Mouse (Mus musculus) stomach, postnatal 0 days (tissue): ENCODE data around the gene Ints7. TPM values are rescaled to one million over a fixed set of nuclear protein-coding genes. Genes with fewer than 3 reads are reported as not detected.

Experiments used
- ATAC-seq: fragments of 200-750 bp; cut with Nextera tagmentation; 2 replicates; pipeline ENCODE4 v1.8.0; 2017; ENCODE audit not compliant: low FRiP score, low TSS enrichment
- DNase-seq: peaks from one replicate; pipeline ENCODE4 v3.0.0-alpha.2; 2016; ENCODE audit warnings: low spot score
- H3K27ac ChIP-seq: fragments of 300-500 bp; sonication (generic); replicated peaks from 2 replicates; pipeline ENCODE4 v1.5.1; 2014; ENCODE audit warnings: mild to moderate bottlenecking, control low read depth
- H3K27me3 ChIP-seq: fragments of 300-500 bp; sonication (generic); 2 replicates; pipeline ENCODE4 v1.6.1; 2014; ENCODE audit warnings: low read length; ENCODE audit not compliant: control insufficient read depth, insufficient read depth
- H3K36me3 ChIP-seq: fragments of 300-500 bp; sonication (generic); 2 replicates; pipeline ENCODE4 v1.6.1; 2014; ENCODE audit warnings: low read length, mixed read lengths; ENCODE audit not compliant: control insufficient read depth, insufficient read depth
- H3K4me1 ChIP-seq: fragments of 300-500 bp; sonication (generic); replicated peaks from 2 replicates; pipeline ENCODE4 v1.6.1; 2014; ENCODE audit warnings: antibody characterized with exemption; ENCODE audit not compliant: control insufficient read depth, insufficient read depth
- H3K4me2 ChIP-seq: fragments of 300-500 bp; sonication (generic); replicated peaks from 2 replicates; pipeline ENCODE4 v1.6.1; 2014; ENCODE audit warnings: low read depth, mild to moderate bottlenecking, control low read depth, moderate library complexity
- H3K4me3 ChIP-seq: fragments of 300-500 bp; sonication (generic); 2 replicates; pipeline ENCODE4 v1.5.1; 2014; ENCODE audit warnings: low read depth, low read length, control low read depth
- H3K9ac ChIP-seq: fragments of 300-500 bp; sonication (generic); 2 replicates; pipeline ENCODE4 v1.6.1; 2014; ENCODE audit warnings: mild to moderate bottlenecking, low read length, control low read depth, mixed read lengths
- H3K9me3 ChIP-seq: fragments of 300-500 bp; sonication (generic); 2 replicates; pipeline ENCODE4 v1.6.1; 2016; ENCODE audit warnings: low read length; ENCODE audit not compliant: control insufficient read depth
- CTCF ChIP-seq: IDR thresholded peaks from 2 replicates; pipeline ENCODE4 v1.5.1; 2016; ENCODE audit warnings: antibody characterized with exemption, low read depth, mild to moderate bottlenecking, moderate library complexity
- EP300 ChIP-seq: optimal IDR thresholded peaks from 2 replicates; pipeline ENCODE3; 2016; ENCODE audit warnings: antibody characterized with exemption
- whole genome bisulfite sequencing: fragments of 180-500 bp; shearing (Covaris S2); extraction: QIAGEN DNeasy Blood & Tissue Kit; methylation state at CpG from one replicate; pipeline ENCODE4 v1.1.7; 2014; 5-methylcytosine and 5-hydroxymethylcytosine counted together
- polyA plus RNA-seq: library from polyadenylated mRNA; unstranded; fragments of >200 nt; fragmentation: Nextera tagmentation; extraction: Ambion mirVana; gene quantifications from 2 replicates; pipeline ENCODE4 v1.2.1, GENCODE M21; 2015

The Ints7 gene
- polyA plus RNA-seq, 1 experiment from 2014 or later = 15.1 TPM

DNA sequence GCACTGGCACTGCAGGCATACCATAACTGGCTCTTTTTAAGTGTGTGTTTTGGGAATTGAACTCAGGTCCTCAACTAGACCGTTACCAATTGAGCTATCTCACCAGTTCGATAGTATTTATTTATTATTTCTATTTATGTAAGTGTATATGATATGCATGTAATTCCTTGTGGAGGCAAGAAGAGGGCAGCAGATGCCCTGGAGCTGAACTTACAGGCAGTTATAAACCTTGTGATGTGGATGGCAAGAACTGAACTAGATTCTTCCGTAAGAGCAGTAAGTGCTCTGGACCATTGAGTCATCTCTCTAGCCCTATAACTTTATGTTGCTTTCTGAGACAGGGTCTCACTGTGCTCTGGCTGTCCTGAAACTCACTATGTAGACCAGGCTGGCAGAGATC, 11.6 kb downstream of the Ints7 start:
- WGBS = 91% methylated on average over 3 of the region's 3 CpGs
- Histone ChIP-seq H3K9me3 (no peaks in the 10 kb centered on the region), H3K36me3 (peaks cover 26% of the 10 kb centered on the region), H3K4me3 (no peak overlapping the region), H3K27ac (no peak overlapping the region), H3K4me2 (no peak overlapping the region), H3K27me3 (no peaks in the 10 kb centered on the region), H3K4me1 (no peaks in the 10 kb centered on the region), H3K9ac (no peak overlapping the region)
- TF ChIP-seq EP300 (no peak), CTCF (peak; percentile 59)
- no peak for DNase-seq
- no peak for ATAC-seq

DNA sequence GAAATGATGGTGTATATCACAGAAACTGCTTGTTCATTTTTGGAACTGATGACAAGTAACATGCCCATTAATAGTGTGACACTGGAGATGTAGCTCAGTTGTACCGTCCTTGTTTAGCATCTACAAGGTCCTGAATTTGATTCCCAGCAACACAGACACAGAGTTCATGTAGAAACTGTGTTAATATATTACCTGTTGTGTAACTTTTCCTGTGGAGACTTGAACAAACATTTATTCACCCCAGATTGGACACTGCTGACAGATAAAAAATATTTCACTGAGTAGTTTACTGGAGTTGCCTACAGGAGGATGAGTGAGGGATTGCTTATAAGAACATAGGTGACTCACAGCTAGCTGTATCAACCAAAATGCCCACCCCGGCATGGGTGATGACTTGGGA, 13.3 kb downstream of the Ints7 start:
- Histone ChIP-seq H3K4me2 (no peak overlapping the region), H3K4me3 (no peak overlapping the region), H3K9ac (no peak overlapping the region), H3K9me3 (no peaks in the 10 kb centered on the region), H3K4me1 (no peaks in the 10 kb centered on the region), H3K36me3 (peaks cover 18% of the 10 kb centered on the region), H3K27me3 (no peaks in the 10 kb centered on the region), H3K27ac (no peak overlapping the region)
- WGBS = 94% methylated on average over 2 of the region's 2 CpGs
- ATAC-seq = no peak
- DNase-seq = no peak
- no peak for TF ChIP-seq CTCF
- no peak for TF ChIP-seq EP300

DNA sequence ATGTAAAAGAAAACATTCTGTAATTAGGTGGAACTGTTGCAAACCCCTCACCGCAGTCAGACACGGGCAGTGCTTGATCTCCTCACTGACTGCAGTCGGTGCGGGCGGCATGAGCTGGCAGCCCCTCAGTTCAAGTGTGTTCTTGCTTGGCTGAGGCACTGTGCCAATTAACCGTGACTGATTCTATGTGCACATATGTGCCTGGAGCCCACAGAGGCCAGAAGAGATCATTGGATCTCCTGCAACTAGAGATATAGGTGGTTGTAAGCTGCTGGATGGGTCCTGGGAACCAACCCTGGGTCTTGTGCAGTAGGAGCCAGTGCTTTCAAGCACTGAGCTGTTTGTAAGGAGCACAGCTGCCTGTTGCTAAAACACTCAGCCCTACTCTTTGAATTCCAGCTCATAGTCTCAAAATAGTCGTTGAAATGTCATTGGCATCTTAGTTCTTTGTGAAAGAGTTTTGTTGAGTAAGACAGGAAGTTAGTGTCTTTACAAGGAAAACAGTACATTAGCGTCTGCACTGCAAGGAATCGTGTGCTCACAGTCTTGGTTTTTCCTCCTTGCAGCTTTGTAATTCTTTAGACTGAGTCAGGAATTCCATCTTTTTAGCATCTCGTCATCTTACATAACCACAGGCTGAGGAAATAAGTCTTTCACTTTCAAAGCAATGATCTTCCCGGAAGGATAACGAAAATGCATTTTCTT, 16.7 kb downstream of the Ints7 start:
- H3K4me1 ChIP-seq = no peaks in the 10 kb centered on the region
- H3K36me3 ChIP-seq = peaks cover 17% of the 10 kb centered on the region
- no peak overlapping the region for H3K27ac ChIP-seq
- TF ChIP-seq CTCF (no peak), EP300 (no peak)
- WGBS = 76% methylated on average over 12 of the region's 12 CpGs
- no peaks in the 10 kb centered on the region for H3K9me3 ChIP-seq
- no peaks in the 10 kb centered on the region for H3K27me3 ChIP-seq
- no peak for ATAC-seq
- no peak overlapping the region for H3K9ac ChIP-seq
- DNase-seq = no peak
- no peak overlapping the region for H3K4me3 ChIP-seq
- H3K4me2 ChIP-seq = no peak overlapping the region

DNA sequence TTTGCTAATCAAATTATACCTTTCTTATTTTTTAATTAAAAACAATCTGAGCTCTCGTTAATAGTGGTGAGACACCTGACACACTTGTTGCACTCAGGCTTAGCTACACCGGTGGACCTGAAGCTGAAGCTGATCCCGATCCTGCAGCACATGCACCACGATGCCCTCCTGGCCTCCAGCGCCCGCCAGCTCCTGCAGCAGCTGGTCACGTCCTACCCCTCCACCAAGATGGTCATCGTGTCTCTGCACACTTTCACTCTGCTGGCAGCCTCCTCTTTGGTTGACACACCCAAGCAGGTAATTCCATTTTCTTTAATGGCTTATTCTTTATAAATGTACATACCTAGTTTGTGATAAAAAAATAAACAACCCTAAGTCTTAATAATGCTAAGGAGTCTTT, 20.6 kb downstream of the Ints7 start:
- Histone ChIP-seq H3K4me2 (no peak overlapping the region), H3K4me3 (no peak overlapping the region), H3K9me3 (no peaks in the 10 kb centered on the region), H3K27ac (no peak overlapping the region), H3K27me3 (no peaks in the 10 kb centered on the region), H3K36me3 (peaks cover 15% of the 10 kb centered on the region), H3K4me1 (no peaks in the 10 kb centered on the region), H3K9ac (no peak overlapping the region)
- DNase-seq (no peak), ATAC-seq (no peak)
- WGBS = 89% methylated on average over 8 of the region's 8 CpGs
- no peak for TF ChIP-seq EP300

DNA sequence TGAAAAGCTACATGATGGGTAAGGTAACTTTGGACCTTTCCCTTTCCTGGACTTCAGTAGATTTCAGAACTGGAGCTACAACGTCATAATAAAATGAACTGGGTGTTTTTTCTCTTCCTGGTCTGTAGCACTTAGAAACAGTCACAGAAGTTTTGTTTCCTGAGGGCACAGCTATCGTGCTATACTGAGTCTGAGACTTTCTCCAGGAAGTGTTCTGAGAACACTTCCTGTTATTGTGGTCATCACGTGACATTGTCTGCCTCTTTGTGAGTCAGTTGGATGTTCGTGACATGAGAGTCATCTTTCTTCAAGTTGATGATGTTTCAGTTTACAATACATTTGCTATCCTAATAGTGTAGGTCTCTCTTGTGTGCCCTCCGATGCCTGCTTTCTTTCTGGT, 23.8 kb downstream of the Ints7 start:
- Histone ChIP-seq H3K27me3 (no peaks in the 10 kb centered on the region), H3K9me3 (no peaks in the 10 kb centered on the region), H3K36me3 (peaks cover 15% of the 10 kb centered on the region; the same call in 1 of the 2 replicates), H3K4me3 (no peak overlapping the region), H3K9ac (no peak overlapping the region), H3K27ac (no peak overlapping the region), H3K4me1 (no peaks in the 10 kb centered on the region), H3K4me2 (no peak overlapping the region)
- DNase-seq = no peak
- ATAC-seq = no peak
- TF ChIP-seq EP300 (no peak), CTCF (no peak)
- WGBS = 74% methylated on average over 5 of the region's 5 CpGs

DNA sequence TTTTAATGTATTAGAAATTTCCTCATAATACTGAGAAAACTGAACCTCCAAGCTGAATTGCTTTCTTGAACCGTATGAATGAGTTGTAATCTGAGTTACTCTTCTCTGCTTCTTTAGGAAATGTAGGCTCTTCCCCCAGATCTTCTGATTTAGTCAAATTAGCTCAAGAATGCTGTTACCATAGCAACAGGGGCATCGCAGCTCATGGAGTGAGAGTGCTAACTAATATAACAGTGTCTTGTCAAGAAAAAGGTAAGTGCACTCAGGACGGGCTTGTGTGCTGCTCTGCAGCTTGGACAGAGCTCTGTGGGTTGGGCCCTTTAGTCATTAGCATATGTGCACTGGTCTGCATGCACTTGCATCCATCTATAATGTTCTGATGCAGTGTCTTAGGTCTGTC, 29.3 kb downstream of the Ints7 start:
- H3K27ac ChIP-seq = no peak overlapping the region
- H3K27me3 ChIP-seq = no peaks in the 10 kb centered on the region
- no peaks in the 10 kb centered on the region for H3K4me1 ChIP-seq
- TF ChIP-seq CTCF (no peak), EP300 (no peak)
- no peak overlapping the region for H3K9ac ChIP-seq
- no peaks in the 10 kb centered on the region for H3K9me3 ChIP-seq
- peaks cover 31% of the 10 kb centered on the region for H3K36me3 ChIP-seq
- H3K4me3 ChIP-seq = no peak overlapping the region
- ATAC-seq = no peak
- DNase-seq = no peak
- H3K4me2 ChIP-seq = no peak overlapping the region
- WGBS = 76% methylated on average over 3 of the region's 3 CpGs
